Mouse (Mus musculus) embryo, embryonic 10.5 days (tissue): ENCODE data around the gene Peak1.

Experiments
- DNase-seq: peaks from one replicate; pipeline ENCODE4 v3.0.0-alpha.2; 2015; ENCODE audit warnings: low spot score

The Peak1 gene

DNA sequence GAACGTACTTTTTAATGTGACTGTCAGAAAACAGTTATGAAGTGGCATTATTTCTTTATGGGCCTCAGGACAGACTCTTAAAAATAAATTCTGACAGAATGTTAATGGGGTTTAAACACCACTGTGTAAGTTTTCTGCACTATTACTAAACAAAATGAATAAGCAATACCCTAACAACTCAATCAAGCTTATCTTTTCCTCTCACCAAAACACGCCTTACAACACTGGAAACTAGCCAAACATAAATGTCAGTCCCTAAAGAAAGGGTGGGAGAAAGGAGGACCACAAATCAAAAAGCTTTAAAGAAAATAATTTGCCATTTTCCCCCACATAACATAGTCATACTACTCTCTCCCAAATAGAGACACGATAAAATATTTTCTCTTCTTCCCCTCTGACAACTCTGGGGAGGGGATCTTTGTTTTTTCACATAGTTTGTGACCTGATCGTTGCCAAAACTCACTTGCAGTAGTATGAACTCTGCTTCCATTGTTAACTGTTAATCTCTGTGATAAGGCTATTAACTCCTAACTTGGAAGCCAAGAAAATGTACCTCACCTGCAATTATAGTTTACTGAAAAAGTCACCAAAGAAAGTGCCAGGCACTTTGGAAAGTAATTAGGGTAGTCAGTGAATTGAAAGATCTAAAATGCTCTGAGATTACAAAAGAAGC, 1.8 kb downstream of the Peak1 start:
- no peak for DNase-seq

DNA sequence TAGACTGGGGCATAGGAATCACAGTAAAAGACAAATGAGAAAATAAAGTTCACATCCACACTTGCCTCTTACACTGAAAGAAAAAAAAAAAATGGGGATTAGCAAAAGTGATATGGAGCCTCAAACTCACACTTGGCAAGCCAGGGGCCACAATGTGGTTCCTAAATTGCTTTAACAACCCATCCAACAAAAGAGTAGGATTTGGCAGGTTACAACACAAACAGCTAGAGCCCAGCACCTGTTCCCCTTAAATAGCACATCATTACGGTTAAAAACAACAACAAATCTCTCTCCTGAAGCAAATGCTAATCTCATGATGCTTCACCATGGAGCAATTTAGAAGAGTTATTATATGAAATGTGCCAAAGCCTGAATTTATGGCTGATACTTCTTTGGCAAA, 2.5 kb downstream of the Peak1 start:
- DNase-seq = no peak

DNA sequence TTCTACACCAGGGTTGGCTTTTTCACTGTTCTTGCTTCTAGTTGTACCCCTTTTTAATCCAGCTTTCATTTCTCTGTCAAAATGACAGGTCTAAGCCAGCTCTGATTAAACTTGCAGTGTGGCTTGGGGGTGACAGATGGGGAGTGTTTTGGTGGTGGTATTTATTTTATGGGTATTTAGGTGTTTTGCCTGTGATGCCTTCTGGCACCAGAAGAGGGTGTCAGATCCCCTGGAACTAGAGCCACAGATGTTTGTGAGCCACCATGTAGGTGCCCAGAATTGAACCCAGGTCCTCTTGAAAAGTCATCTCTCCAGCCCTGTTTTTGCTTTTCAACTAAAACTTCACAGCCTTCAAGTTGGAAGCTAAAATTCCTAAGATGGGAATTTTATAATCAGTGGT, 3.5 kb downstream of the Peak1 start:
- peak; percentile 9 for DNase-seq

- DNase-seq = no peak
Observed at GRCm38 (mm10) chr9:56412716-56413115, 5.2 kb downstream of the Peak1 start.

DNA sequence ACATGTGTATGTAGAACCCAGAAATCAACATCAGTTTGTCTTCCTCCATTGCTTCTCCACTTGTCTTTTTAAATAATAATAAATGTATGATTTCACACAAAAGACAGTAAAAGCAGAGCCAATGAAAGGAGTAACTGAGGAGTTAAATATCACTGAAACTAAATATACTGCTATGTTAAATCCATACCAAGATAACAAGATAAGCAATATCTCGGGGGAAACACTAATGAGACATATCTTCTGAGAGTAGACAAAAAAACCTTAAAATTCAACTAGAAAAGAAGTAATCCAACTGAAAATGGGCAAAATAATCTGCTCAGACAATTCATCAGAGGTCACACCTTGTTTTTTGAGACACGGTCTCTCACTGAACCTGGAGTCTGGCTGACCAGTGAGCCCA, 7.9 kb downstream of the Peak1 start:
- no peak for DNase-seq

DNA sequence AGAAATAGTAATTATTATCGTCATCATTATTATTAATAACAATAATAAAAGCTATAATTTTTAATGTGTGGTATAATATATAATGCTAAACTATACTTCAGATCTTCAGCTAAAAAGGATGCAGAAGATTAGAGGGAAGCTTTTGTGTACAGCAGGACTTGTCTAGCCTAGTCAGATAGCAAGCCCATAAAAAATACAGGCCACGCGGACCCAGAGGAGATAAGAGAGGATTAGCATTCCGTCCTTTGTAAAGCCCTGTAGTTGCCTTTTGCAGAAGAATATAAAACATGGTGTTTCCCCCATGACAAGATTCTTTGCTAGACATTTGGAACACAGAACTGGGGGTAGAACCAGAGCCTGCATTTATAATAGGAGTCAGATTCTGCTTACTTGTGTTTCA, 13.2 kb downstream of the Peak1 start:
- DNase-seq = no peak

DNA sequence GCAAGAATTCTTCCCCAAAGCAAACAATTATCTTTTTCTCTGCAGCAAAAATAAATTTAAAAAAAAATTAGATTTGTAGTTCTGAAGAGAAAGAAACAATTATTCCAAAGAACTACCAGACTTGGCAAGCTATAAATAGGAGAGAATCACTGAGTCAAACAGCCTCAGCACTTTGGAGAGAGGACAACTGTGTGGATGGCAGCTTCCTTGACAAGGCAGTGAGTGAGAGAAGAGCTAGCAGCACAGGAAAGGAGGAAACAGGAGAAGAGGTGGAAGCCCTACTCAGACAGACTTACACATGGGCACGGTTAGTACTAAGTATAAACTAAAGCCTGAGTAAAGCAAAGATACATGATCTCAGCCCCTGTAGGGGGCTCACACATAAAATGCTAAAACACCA, 21.6 kb downstream of the Peak1 start:
- no peak for DNase-seq

GRCm38 (mm10) chr9:56392857-56393256, 25.0 kb downstream of the Peak1 start:
- no peak for DNase-seq

- DNase-seq = no peak
Observed at GRCm38 (mm10) chr9:56382786-56383185, 35.1 kb downstream of the Peak1 start.

GRCm38 (mm10) chr9:56374401-56374800, 43.5 kb downstream of the Peak1 start:
- DNase-seq = no peak

- DNase-seq = no peak
Observed at GRCm38 (mm10) chr9:56370710-56371109, 47.2 kb downstream of the Peak1 start.

DNA sequence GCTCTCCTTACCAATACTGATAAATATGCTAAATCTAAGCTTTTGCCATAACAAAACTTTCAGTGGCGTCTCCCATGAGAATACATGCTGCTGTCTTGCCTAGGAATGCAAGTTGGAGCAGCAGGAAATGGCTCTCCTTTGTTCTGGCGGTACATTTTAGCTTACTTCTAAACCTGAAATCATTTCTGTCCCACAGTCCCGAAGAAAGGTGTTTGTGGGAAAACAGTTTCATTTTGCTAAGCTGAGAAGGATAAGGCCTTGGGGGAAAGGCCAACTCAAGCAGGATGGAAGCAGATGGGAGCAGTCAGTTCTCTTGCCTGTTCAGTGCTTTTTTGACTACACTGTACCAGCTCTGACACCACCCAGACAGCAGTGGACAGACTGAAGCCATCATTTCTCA, 49.1 kb downstream of the Peak1 start:
- DNase-seq = no peak

- DNase-seq = no peak
Observed at GRCm38 (mm10) chr9:56363306-56363705, 54.6 kb downstream of the Peak1 start.

GRCm38 (mm10) chr9:56359261-56359660, 58.6 kb downstream of the Peak1 start:
- no peak for DNase-seq

DNA sequence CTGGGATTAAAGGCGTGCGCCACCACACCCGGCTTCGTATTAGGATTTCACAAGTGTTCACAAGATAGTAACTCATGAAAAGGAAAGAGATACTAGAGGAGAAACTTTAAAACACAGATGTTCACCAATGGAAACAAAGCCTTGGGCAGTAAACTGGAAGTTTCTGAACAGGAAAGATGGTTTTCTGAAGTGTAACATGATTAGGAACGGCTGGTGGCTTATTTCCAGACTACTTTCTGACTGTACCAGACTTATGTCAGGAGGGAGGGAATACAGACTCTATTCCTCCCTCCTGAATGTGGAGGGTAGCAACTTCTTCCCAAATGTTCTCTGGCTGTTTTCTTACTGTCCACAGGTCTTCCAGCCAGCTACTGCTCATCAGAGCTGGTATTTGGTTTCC, 62.7 kb downstream of the Peak1 start:
- no peak for DNase-seq

GRCm38 (mm10) chr9:56346321-56346720, 71.5 kb downstream of the Peak1 start:
- peak; percentile 21 for DNase-seq

GRCm38 (mm10) chr9:56339426-56340195, 78.3 kb downstream of the Peak1 start:
- DNase-seq = no peak

- no peak for DNase-seq
Observed at GRCm38 (mm10) chr9:56334363-56334762, 83.5 kb downstream of the Peak1 start.

- no peak for DNase-seq
Observed at GRCm38 (mm10) chr9:56332774-56333173, 85.1 kb downstream of the Peak1 start.

DNA sequence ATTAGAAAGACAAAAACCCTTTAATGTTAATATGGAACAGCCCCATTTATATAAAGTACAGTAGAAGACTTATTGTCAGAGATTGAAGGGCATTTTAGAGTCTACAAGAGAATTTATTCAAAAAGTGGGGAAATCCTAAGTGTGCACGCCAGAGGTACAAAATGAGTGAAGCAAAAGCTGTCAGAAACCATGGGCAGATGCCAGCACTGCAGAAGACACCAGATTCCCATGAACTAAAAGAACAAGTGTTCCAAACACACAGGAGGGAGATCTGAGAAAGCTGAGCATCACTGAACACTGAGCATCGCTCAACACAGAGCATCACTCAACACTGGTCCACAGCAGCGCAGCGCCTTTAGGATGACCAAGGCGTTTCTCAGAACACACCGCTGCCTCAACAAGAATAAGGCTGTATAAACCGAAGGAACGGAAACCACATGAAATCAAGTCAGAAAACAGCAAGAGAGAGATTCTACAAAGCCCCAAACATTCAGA, 91.3 kb downstream of the Peak1 start:
- DNase-seq = no peak

DNA sequence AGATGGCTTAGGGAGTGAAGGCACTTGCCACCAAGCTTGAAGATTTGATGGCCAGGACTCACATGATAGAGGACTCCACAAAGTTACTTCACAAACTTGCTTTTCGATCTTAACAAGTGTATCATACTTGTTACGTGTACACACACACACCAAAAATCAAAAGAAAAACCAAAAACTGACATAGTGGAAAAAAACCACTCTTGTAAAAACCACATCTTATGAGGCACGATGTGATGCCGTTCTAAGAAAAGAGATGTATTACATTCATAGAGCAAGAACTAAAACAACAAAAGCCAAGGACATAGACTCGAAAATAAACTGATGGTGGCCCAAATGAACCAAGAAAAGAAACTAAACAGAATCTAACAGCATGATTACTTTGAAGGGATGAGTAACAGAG, 92.1 kb downstream of the Peak1 start:
- DNase-seq = no peak

DNA sequence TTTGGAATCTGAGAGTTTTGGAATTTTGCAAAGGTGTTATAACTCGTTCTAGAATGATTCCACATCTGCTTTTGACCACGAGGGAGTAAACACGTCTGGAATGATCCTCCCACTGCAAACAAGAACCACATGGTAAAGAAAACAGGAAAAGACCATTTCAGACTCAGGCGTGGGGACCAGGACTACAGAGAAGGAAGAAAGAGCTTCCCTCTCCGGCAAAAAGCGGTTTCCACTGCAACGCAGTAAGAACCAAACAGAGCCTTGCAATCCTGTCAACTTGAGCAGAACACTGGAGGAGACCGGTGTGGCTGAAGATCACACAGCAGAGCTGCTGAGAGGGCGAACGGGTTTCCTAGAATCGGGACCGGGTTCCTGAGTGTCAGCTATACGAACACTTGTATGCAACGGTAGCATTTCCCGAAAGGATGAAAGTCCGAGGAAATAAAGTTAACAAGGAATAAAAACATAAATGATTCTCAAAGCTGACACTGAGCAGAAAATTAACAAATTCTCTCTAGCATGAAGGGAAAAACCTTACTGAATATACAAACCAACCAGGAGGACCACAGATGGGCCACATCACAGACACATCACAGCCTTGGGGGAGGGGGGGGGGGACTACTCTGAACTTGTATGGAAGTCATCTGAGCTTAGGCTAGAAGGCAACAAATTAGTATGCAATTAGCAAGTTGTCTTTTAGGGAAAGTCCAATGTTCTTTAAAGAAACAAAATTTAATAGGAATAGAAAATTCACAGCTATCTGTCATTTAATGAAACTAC, 93.1 kb downstream of the Peak1 start:
- peak; percentile 55 for DNase-seq

DNA sequence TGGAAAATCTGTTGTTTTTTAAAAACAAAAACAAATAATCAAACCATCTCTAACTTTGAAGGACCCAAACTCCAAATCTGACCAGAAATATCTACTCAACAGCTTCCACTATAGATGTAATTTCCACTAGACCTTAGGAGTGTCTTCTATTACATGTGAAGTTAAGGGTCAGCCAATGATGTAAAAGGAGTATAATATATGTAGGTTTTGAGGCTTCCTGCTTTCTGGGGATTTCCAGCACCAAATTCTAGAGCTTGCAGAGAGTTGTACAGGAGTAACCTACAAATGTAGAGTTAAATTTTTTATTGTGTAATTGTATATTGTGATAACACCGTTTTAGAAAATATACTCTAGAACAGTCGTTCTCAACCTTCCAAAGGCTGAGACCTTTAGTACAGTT, 96.6 kb downstream of the Peak1 start:
- DNase-seq = no peak
